In the genomic region with DNA sequence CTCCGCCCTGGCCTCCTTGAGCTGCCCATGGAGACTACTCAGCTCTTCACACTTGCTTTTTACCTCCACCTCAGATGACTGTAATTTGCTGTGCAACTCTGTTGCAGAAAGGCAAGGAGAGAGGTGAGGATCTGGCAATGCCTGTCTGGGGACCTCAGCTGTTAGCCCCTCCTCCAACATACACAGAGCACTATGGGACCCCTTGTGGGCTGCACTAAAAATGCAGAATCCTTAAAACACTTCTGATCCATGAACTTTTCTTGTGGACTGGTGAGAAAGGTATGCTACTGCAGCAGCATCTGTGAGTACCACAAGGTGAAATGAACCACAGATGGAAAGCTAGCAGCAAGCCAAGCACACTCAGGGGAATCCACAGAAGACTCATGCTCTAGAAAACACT, we compare ENCODE assay signal across 17 mouse cellular contexts. TPM values are rescaled to one million over a fixed set of nuclear protein-coding genes. Genes with fewer than 3 reads are reported as not detected.
DNase-seq lines count a peak whose midpoint lies in the region; ATAC-seq and TF ChIP-seq lines count a peak whose summit lies in the region.
"Had no signal": no experiment of that assay in that cellular context is flagged by ENCODE, and none has a peak within 500 bp of the region (broad histone marks: within the 10 kb centered on the region; RNA-seq: fewer than 3 reads in every experiment).

No protein-coding gene starts in this region.

- H3K4me2 ChIP-seq in hindbrain, postnatal 0 days (ENCODE audit: low read depth, low read length): no peak overlapping the region
- no peak overlapping the region for H3K4me2 ChIP-seq in hindbrain, embryonic 12.5 days (replicated peaks)
- H3K4me2 ChIP-seq in lung, embryonic 15.5 days: no peak overlapping the region
- no peak overlapping the region for H3K4me2 ChIP-seq in limb, embryonic 14.5 days (replicated peaks; ENCODE audit: low read depth, low read length, severe bottlenecking)
- H3K4me2 ChIP-seq: hindbrain, embryonic 14.5 days had no signal

- ATAC-seq in hindbrain, postnatal 0 days: peak; percentile 45; the same call in 1 of the 2 replicates
- no peak for ATAC-seq in hindbrain, embryonic 12.5 days (ENCODE audit: low FRiP score)
- 0 out of 2 replicates have a peak, but pooled peaks have one; percentile 23 for ATAC-seq in lung, embryonic 15.5 days (ENCODE audit: borderline replicate concordance, extremely low read depth, low FRiP score, low TSS enrichment)
- peak; percentile 37; the same call in 1 of the 2 replicates for ATAC-seq in limb, embryonic 14.5 days (ENCODE audit: low FRiP score, low read depth)
- ATAC-seq: Patski had no signal

- no peaks in the 10 kb centered on the region for H3K9me3 ChIP-seq in hindbrain, postnatal 0 days (ENCODE audit: low read length)
- H3K9me3 ChIP-seq in hindbrain, embryonic 12.5 days (replicated peaks): 0 out of 2 replicates have a peak, but pooled peaks cover 3% of the 10 kb centered on the region
- no peaks in the 10 kb centered on the region for H3K9me3 ChIP-seq in lung, embryonic 15.5 days
- no peaks in the 10 kb centered on the region for H3K9me3 ChIP-seq in limb, embryonic 14.5 days (ENCODE audit: control insufficient read depth, low read length)

- TF ChIP-seq POLR2A in limb, embryonic 14.5 days (IDR thresholded peaks at IDR 0.05; ENCODE audit: borderline replicate concordance, extremely low read depth, insufficient read depth, insufficient read length): no peak

- H3K4me3 ChIP-seq in hindbrain, postnatal 0 days (ENCODE audit: low read length): no peak overlapping the region
- H3K4me3 ChIP-seq in hindbrain, embryonic 12.5 days: no peak overlapping the region
- no peak overlapping the region for H3K4me3 ChIP-seq in lung, embryonic 15.5 days
- H3K4me3 ChIP-seq in limb, embryonic 14.5 days (replicated peaks; ENCODE audit: low read length): no peak overlapping the region
- H3K4me3 ChIP-seq: embryonic facial prominence, embryonic 10.5 days had no signal

- 100% methylated on average over 1 of the region's 1 CpGs for WGBS in hindbrain, postnatal 0 days
- 95% methylated on average over 1 of the region's 1 CpGs for WGBS in hindbrain, embryonic 12.5 days
- 100% methylated on average over 1 of the region's 1 CpGs for WGBS in lung, embryonic 15.5 days
- whole genome bisulfite sequencing in limb, embryonic 14.5 days: 87% methylated on average over 1 of the region's 1 CpGs

- peak; percentile 22 for DNase-seq in hindbrain, postnatal 0 days (ENCODE audit: low spot score)
- DNase-seq in lung, postnatal 14 days: no peak
- DNase-seq in R1 (ENCODE audit: low read depth, low spot score): peak; percentile 47
- DNase-seq in limb, embryonic 14.5 days (ENCODE audit: low spot score): no peak
- no peak for DNase-seq in heart, postnatal 4 days
- DNase-seq: B cell, adult 2 months; cerebellum, adult 11-12 months; cerebellum, postnatal 36 days; gastrocnemius, postnatal 14 days; kidney, adult 11 months; kidney, postnatal 36 days; lung, postnatal 10 days had no signal

- H3K9ac ChIP-seq in hindbrain, postnatal 0 days (replicated peaks; ENCODE audit: low read length): no peak overlapping the region
- no peak overlapping the region for H3K9ac ChIP-seq in hindbrain, embryonic 12.5 days
- no peak overlapping the region for H3K9ac ChIP-seq in lung, embryonic 15.5 days
- no peak overlapping the region for H3K9ac ChIP-seq in limb, embryonic 14.5 days (ENCODE audit: low read depth, low read length, severe bottlenecking)
- H3K9ac ChIP-seq: hindbrain, embryonic 14.5 days had no signal

- TF ChIP-seq CTCF in hindbrain, postnatal 0 days (IDR thresholded peaks at IDR 0.05; ENCODE audit: low read depth): peak; percentile 53

- peaks cover 59% of the 10 kb centered on the region for H3K36me3 ChIP-seq in hindbrain, postnatal 0 days (ENCODE audit: insufficient read depth, low read length)
- peaks cover 77% of the 10 kb centered on the region for H3K36me3 ChIP-seq in hindbrain, embryonic 12.5 days
- peaks cover 84% of the 10 kb centered on the region for H3K36me3 ChIP-seq in lung, embryonic 15.5 days
- H3K36me3 ChIP-seq in limb, embryonic 14.5 days (ENCODE audit: control insufficient read depth, insufficient read depth, low read length): peaks cover 81% of the 10 kb centered on the region

- H3K27ac ChIP-seq in hindbrain, postnatal 0 days: no peak overlapping the region
- no peak overlapping the region for H3K27ac ChIP-seq in hindbrain, embryonic 12.5 days
- H3K27ac ChIP-seq in lung, embryonic 15.5 days: no peak overlapping the region
- H3K27ac ChIP-seq in limb, embryonic 14.5 days (replicated peaks; ENCODE audit: low read depth, low read length): no peak overlapping the region
- H3K27ac ChIP-seq: embryonic facial prominence, embryonic 10.5 days; hindbrain, embryonic 14.5 days had no signal

- H3K27me3 ChIP-seq in hindbrain, postnatal 0 days (ENCODE audit: insufficient read depth, low read length): no peaks in the 10 kb centered on the region
- H3K27me3 ChIP-seq in hindbrain, embryonic 12.5 days: no peaks in the 10 kb centered on the region
- H3K27me3 ChIP-seq in lung, embryonic 15.5 days: no peaks in the 10 kb centered on the region
- no peaks in the 10 kb centered on the region for H3K27me3 ChIP-seq in limb, embryonic 14.5 days (ENCODE audit: control insufficient read depth, insufficient read depth, low read length)
- H3K27me3 ChIP-seq: Patski had no signal

- H3K4me1 ChIP-seq in hindbrain, postnatal 0 days (ENCODE audit: insufficient read depth, low read length): no peaks in the 10 kb centered on the region
- H3K4me1 ChIP-seq in hindbrain, embryonic 12.5 days: no peaks in the 10 kb centered on the region
- no peaks in the 10 kb centered on the region for H3K4me1 ChIP-seq in lung, embryonic 15.5 days
- no peaks in the 10 kb centered on the region for H3K4me1 ChIP-seq in limb, embryonic 14.5 days (ENCODE audit: control insufficient read depth, insufficient read depth, low read length)
- H3K4me1 ChIP-seq: embryonic facial prominence, embryonic 10.5 days had no signal

RNA-seq across cellular contexts. Expression of a gene that starts 47.7 kb away (rescaled TPM):
- 24.0 and 29.9 TPM in 2 replicates for total RNA-seq in hindbrain, postnatal 0 days (2014; rRNA removed)
- polyA plus RNA-seq in hindbrain, postnatal 0 days (2015; fragmentation: Nextera tagmentation; extraction: Ambion mirVana): 31.5 and 34.4 TPM in 2 replicates
- polyA plus RNA-seq in hindbrain, embryonic 12.5 days (2016; fragmentation: Nextera tagmentation; extraction: Ambion mirVana): 60.7 and 61.6 TPM in 2 replicates
- 83.1 and 86.8 TPM in 2 replicates for polyA plus RNA-seq in lung, embryonic 15.5 days (2015; fragmentation: Nextera tagmentation; extraction: Ambion mirVana)
- polyA plus RNA-seq in limb, embryonic 14.5 days (2012; rRNA removed): 194 and 325 TPM in 2 replicates
- polyA plus RNA-seq in limb, embryonic 14.5 days (2014; fragmentation: Nextera tagmentation; extraction: Ambion mirVana): 185 and 200 TPM in 2 replicates
- 100 to 1,000 TPM; 181 to 182 TPM for total RNA-seq in heart, postnatal 4 days (2021)

RNA-seq across cellular contexts. Expression of a gene that starts 48.2 kb away (rescaled TPM):
- 197 and 198 TPM in 2 replicates for total RNA-seq in hindbrain, postnatal 0 days (2014; rRNA removed)
- 409 and 418 TPM in 2 replicates for polyA plus RNA-seq in hindbrain, postnatal 0 days (2015; fragmentation: Nextera tagmentation; extraction: Ambion mirVana)
- polyA plus RNA-seq in hindbrain, embryonic 12.5 days (2016; fragmentation: Nextera tagmentation; extraction: Ambion mirVana): 376 and 396 TPM in 2 replicates
- 480 and 519 TPM in 2 replicates for polyA plus RNA-seq in lung, embryonic 15.5 days (2015; fragmentation: Nextera tagmentation; extraction: Ambion mirVana)
- polyA plus RNA-seq in limb, embryonic 14.5 days (2012; rRNA removed): 88.1 and 111 TPM in 2 replicates
- polyA plus RNA-seq in limb, embryonic 14.5 days (2014; fragmentation: Nextera tagmentation; extraction: Ambion mirVana): 420 and 437 TPM in 2 replicates
- total RNA-seq in heart, postnatal 4 days (2021): 100 to 1,000 TPM; 708 to 736 TPM

Comparison
In these comparisons a context has a peak if more than half of its experiments do, and no peak if none do; other contexts are left out.
1. DNase-seq: peak in hindbrain, postnatal 0 days (single experiment) and R1 (single experiment); none in lung, postnatal 14 days (single experiment), limb, embryonic 14.5 days (single experiment) and heart, postnatal 4 days (single experiment).